Mouse (Mus musculus): ENCODE measurements around the gene Safb2.
A peak's percentile ranks its signal among the peaks of the same experiment; 100 is the strongest.

Safb2 gene

GRCm38 (mm10) chr17:56514916-56515315, 69.5 kb downstream of the Safb2 start:
- no peak for DNase-seq

- DNase-seq = no peak
Measured at GRCm38 (mm10) chr17:56514330-56514729, 70.1 kb downstream of the Safb2 start.

GRCm38 (mm10) chr17:56512310-56512709, 72.1 kb downstream of the Safb2 start, which contains the start of gene Znrf4:
TSS of gene Znrf4 (minus strand) at chr17:56512431.
- DNase-seq = no peak

DNA sequence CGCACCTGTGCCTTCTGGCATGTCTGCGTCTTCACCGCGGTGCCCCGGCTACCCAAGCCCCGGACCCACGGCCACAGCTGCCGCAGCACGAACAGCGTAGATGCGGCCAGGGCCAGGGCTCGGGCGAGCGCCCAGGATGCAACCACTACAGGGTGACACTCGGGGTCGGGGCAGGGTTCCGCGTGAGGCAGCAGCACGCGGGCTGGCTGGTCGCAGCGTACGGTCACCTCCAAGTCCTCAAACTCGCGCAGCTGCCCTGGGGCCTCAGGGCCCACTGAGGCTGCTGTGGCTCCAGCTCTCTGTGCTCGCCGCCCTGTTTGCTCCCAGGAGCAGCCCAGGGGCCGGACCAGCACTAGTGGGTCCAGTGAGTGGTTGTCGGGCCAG, 72.7 kb downstream of the Safb2 start:
- no peak for DNase-seq

- DNase-seq = peak; percentile 23 to 40
Measured at GRCm38 (mm10) chr17:56510970-56511706, 73.2 kb downstream of the Safb2 start.

All from cerebellum, adult 18-20 months (tissue).